Mouse (Mus musculus) heart, postnatal 0 days (tissue): Measurements from ENCODE around the gene Gpr1. TPM values are rescaled to one million over a fixed set of nuclear protein-coding genes. Genes with fewer than 3 reads are reported as not detected.

Experiments
- ATAC-seq: fragments of 200-750 bp; cut with Nextera tagmentation; 2 replicates; pipeline ENCODE4 v1.8.0; 2017; ENCODE audit warnings: low read depth, moderate number of reproducible peaks, moderate library complexity; ENCODE audit not compliant: insufficient read depth
- DNase-seq: peaks from one replicate; pipeline ENCODE4 v3.0.0-alpha.2; 2016; ENCODE audit warnings: low spot score
- H3K27ac ChIP-seq: fragments of 300-500 bp; sonication (generic); 2 replicates; pipeline ENCODE4 v1.5.1; 2014; ENCODE audit warnings: low read depth, mild to moderate bottlenecking
- H3K27me3 ChIP-seq: fragments of 300-500 bp; sonication (generic); 2 replicates; pipeline ENCODE4 v1.6.1; 2014; ENCODE audit warnings: low read length, mixed read lengths; ENCODE audit not compliant: control insufficient read depth, insufficient read depth
- H3K36me3 ChIP-seq: fragments of 300-500 bp; sonication (generic); replicated peaks from 2 replicates; pipeline ENCODE4 v1.6.1; 2014; ENCODE audit warnings: low read length, mixed read lengths; ENCODE audit not compliant: control insufficient read depth, insufficient read depth
- H3K4me1 ChIP-seq: fragments of 300-500 bp; sonication (generic); 2 replicates; pipeline ENCODE4 v1.6.1; 2014; ENCODE audit warnings: antibody characterized with exemption; ENCODE audit not compliant: control insufficient read depth, insufficient read depth
- H3K4me2 ChIP-seq: fragments of 300-500 bp; sonication (generic); 2 replicates; pipeline ENCODE4 v1.6.1; 2014; ENCODE audit warnings: low read depth, mild to moderate bottlenecking, low read length, moderate library complexity
- H3K4me3 ChIP-seq: fragments of 300-500 bp; sonication (generic); 2 replicates; pipeline ENCODE4 v1.5.1; 2014; ENCODE audit warnings: low read depth, low read length
- H3K9ac ChIP-seq: fragments of 300-500 bp; sonication (generic); replicated peaks from 2 replicates; pipeline ENCODE4 v1.6.1; 2014; ENCODE audit warnings: low read depth, low read length, mixed read lengths
- H3K9me3 ChIP-seq: fragments of 300-500 bp; sonication (generic); replicated peaks from 2 replicates; pipeline ENCODE4 v1.6.1; 2016; ENCODE audit warnings: low read length; ENCODE audit not compliant: control insufficient read depth
- CTCF ChIP-seq: IDR thresholded peaks from 2 replicates; pipeline ENCODE4 v1.5.1; 2016; ENCODE audit warnings: antibody characterized with exemption, control low read depth, low read depth
- EP300 ChIP-seq: IDR thresholded peaks from 2 replicates; pipeline ENCODE4 v1.6.1; 2016; ENCODE audit warnings: antibody characterized with exemption, low read depth
- WGBS: fragments of 180-500 bp; shearing (Covaris S2); extraction: QIAGEN DNeasy Blood & Tissue Kit; methylation state at CpG from one replicate; pipeline ENCODE4 v1.1.7; 2014; 5-methylcytosine and 5-hydroxymethylcytosine counted together
- polyA plus RNA-seq: library from polyadenylated mRNA; unstranded; fragments of >200 nt; fragmentation: Nextera tagmentation; extraction: Ambion mirVana; gene quantifications from 2 replicates; pipeline ENCODE4 v1.2.1, GENCODE M21; 2015
- total RNA-seq: library from RNA; depleted of rRNA; stranded (reverse); fragments of >200 nt; gene quantifications from 2 replicates; pipeline ENCODE4 v1.2.3, GENCODE M21; 2014; ENCODE audit warnings: low replicate concordance

The Gpr1 gene
- total and polyA plus RNA-seq, 2 experiments from 2014 or later, result 0.10 TPM; not detected in 1

DNA sequence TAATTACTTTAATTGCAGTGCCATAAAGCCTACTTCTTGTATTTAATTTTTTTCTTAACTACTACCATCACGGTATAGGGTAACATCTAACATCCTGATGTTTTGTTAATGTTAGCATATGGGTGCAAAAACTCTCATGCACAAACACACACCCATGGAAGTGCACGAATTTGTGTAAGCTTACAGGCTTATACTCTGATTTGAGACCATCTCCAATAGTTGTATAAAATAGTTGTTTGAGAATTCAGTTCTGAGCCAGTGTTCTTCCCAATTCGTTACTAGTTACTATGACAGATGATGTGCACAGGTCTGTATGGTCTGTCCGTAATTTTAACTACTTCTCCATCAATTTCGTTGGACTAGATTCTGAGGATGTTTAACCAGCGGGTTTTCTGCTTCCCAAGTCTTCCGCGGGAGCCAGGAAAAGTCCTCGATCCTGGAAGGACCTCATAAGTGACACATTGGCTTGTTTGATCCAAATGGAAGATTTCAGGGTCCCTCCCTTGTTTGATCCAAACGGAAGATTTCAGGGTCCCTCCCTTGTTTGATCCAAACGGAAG, 45.0 kb upstream of the Gpr1 start:
- DNase-seq, result no peak
- H3K27me3 ChIP-seq, result peaks cover 98% of the 10 kb centered on the region
- H3K9me3 ChIP-seq, result no peaks in the 10 kb centered on the region
- H3K4me1 ChIP-seq, result no peaks in the 10 kb centered on the region
- H3K9ac ChIP-seq, result no peak overlapping the region
- no peak for TF ChIP-seq EP300
- TF ChIP-seq CTCF, result no peak
- no peak overlapping the region for H3K27ac ChIP-seq
- no peak overlapping the region for H3K4me3 ChIP-seq
- no peak for ATAC-seq
- H3K36me3 ChIP-seq, result no peaks in the 10 kb centered on the region
- H3K4me2 ChIP-seq, result no peak overlapping the region
- 44% methylated on average over 11 of the region's 11 CpGs for WGBS

GRCm38 (mm10) chr1:63258501-63258900, 44.2 kb upstream of the Gpr1 start:
- Histone ChIP-seq H3K4me1 (no peaks in the 10 kb centered on the region), H3K4me3 (no peak overlapping the region), H3K9ac (no peak overlapping the region), H3K27me3 (peaks cover 96% of the 10 kb centered on the region), H3K9me3 (no peaks in the 10 kb centered on the region), H3K36me3 (no peaks in the 10 kb centered on the region), H3K4me2 (no peak overlapping the region), H3K27ac (no peak overlapping the region)
- ATAC-seq (no peak), DNase-seq (no peak)
- WGBS, result 39% methylated on average over 2 of the region's 2 CpGs
- no peak for TF ChIP-seq EP300
- TF ChIP-seq CTCF, result no peak

DNA sequence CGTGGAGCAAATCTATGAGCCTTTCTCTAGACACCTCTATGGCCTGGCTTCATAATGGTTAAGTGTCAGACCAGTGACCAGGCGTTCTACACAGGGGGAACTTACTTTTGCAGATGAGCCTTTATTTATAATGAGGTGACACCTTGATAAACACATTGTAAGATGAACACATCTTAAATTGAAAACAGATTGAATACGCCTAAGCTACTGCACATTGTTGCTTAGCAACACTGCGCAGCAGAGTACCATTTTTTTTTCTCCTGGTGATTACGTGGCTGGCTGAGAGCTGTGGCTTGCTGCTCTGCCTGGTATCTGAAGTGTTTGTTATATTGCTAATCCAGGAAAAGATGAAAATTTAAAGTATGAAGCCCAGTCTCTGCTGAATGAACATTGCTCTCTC, 41.7 kb upstream of the Gpr1 start:
- Histone ChIP-seq H3K4me2 (no peak overlapping the region), H3K9me3 (no peaks in the 10 kb centered on the region), H3K36me3 (no peaks in the 10 kb centered on the region), H3K4me1 (no peaks in the 10 kb centered on the region), H3K27me3 (peaks cover 95% of the 10 kb centered on the region), H3K9ac (no peak overlapping the region), H3K27ac (no peak overlapping the region), H3K4me3 (no peak overlapping the region)
- TF ChIP-seq EP300, result no peak
- no peak for TF ChIP-seq CTCF
- ATAC-seq, result no peak
- 28% methylated on average over 5 of the region's 5 CpGs for WGBS
- no peak for DNase-seq

GRCm38 (mm10) chr1:63255101-63255500, 40.8 kb upstream of the Gpr1 start:
- Histone ChIP-seq H3K4me3 (no peak overlapping the region), H3K4me1 (no peaks in the 10 kb centered on the region), H3K9ac (no peak overlapping the region), H3K27me3 (peaks cover 92% of the 10 kb centered on the region), H3K27ac (no peak overlapping the region), H3K9me3 (no peaks in the 10 kb centered on the region), H3K36me3 (no peaks in the 10 kb centered on the region), H3K4me2 (no peak overlapping the region)
- ATAC-seq (no peak), DNase-seq (no peak)
- no peak for TF ChIP-seq CTCF
- no peak for TF ChIP-seq EP300
- 20% methylated on average over 4 of the region's 4 CpGs for WGBS

DNA sequence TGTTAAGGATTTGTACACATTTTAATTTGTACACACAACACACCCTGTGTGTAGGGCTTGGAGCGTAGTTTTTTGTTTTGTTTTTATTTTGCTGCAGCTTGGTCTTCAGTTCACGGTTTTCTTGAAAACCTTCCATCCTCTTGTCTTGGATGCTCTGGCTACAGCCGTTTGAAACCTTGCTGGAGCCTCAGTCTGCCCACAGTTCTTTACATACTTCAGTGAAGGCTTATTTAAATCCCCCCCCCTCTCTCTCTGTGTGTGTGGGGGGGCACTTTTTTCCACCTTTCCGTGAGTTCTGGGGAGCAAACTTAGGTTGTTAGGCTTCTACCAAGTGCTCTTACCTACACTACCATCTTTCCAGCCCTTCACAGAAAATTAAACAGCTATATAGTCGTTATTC, 38.9 kb upstream of the Gpr1 start:
- Histone ChIP-seq H3K4me3 (no peak overlapping the region), H3K4me1 (no peaks in the 10 kb centered on the region), H3K9me3 (0 out of 2 replicates have a peak, but pooled peaks cover 4% of the 10 kb centered on the region), H3K9ac (no peak overlapping the region), H3K27me3 (peaks cover 93% of the 10 kb centered on the region), H3K4me2 (no peak overlapping the region), H3K36me3 (no peaks in the 10 kb centered on the region), H3K27ac (no peak overlapping the region)
- DNase-seq (peak; percentile 1), ATAC-seq (no peak)
- TF ChIP-seq EP300, result no peak
- 33% methylated on average over 5 of the region's 5 CpGs for WGBS
